Mouse (Mus musculus) spleen, adult 2 months (tissue): ENCODE measurements around the gene Syt6.

Experiments used
- CTCF ChIP-seq: fragments of 200-500 bp; IDR thresholded peaks from 2 replicates; pipeline ENCODE4 v1.5.1; 2011; ENCODE audit warnings: mild to moderate bottlenecking, inconsistent platforms; ENCODE audit not compliant: insufficient read depth, insufficient read length, insufficient replicate concordance; ENCODE audit errors: extremely low read depth
- POLR2A ChIP-seq: fragments of 200-500 bp; IDR thresholded peaks from 2 replicates; pipeline ENCODE4 v1.6.1; 2011; ENCODE audit warnings: low read depth, low read length, inconsistent platforms

DNA sequence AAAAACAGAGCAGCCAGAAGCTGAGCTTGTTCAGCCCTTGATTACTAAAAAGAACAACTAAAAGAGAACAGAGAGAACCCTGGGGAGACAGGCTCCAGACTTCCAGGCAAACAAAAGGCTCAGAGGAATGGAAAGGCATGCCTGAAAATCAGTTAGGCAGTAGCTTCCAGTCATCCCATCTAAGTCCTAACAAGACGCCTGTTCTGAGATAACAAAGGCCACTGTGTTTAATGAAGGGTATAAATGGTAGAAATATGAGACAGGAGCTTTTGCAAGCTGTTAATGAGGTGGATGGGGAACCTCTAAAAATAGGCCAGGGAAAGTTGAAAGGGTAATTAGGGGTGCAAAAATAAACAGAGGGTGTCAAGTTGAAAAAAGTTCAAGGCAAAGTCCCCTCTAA lies 75.4 kb downstream of the Syt6 start:
- TF ChIP-seq POLR2A (no peak), CTCF (no peak)
